ENCODE assay signal across 17 mouse cellular contexts in genomic region chr15:57187840-57188457, GRCm38 (mm10).
DNase-seq lines count a peak whose midpoint lies in the region.
"Had no signal": no experiment of that assay in that cellular context is flagged by ENCODE, and none has a peak within 500 bp of the region (broad histone marks: within the 10 kb centered on the region; RNA-seq: fewer than 3 reads in every experiment).

No protein-coding gene starts in this region.

- H3K27ac ChIP-seq in forebrain, embryonic 10.5 days, result no peak overlapping the region
- H3K27ac ChIP-seq: kidney, postnatal 0 days; left cerebral cortex, adult 2 months; limb, embryonic 12.5 days; liver, embryonic 14.5 days had no signal

- DNase-seq in heart, postnatal 10 days, result peak; percentile 4 to 12
- DNase-seq in heart, postnatal 25 days (ENCODE audit: low spot score), result no peak
- DNase-seq in retina, postnatal 1 day, result peak; percentile 6
- DNase-seq in retina, embryonic 14.5 days (ENCODE audit: low spot score), result no peak
- DNase-seq in c-Kit-positive CD71-negative TER-119-negative erythroid progenitor cells, embryonic 14.5 days (ENCODE audit: low read depth), result peak; percentile 9
- DNase-seq in telencephalon, adult 2 months (ENCODE audit: low read depth, low spot score), result peak; percentile 4
- DNase-seq in frontal cortex, postnatal 14 days (ENCODE audit: low spot score in 2 of 2), result no peak
- DNase-seq in forebrain, embryonic 10.5 days (ENCODE audit: extremely low spot score, low spot score), result no peak
- DNase-seq: B cell, adult 2 months; cerebellum, adult 2 months; right cerebral cortex, postnatal 14 days; thymus, postnatal 14 days had no signal

- 71% methylated on average over 1 of the region's 1 CpGs for WGBS in forebrain, embryonic 10.5 days

- intact Hi-C loops in heart, postnatal 10 days (cut with DNase I), result no loop called here
- intact Hi-C loops in heart, postnatal 25 days (cut with DNase I), result no loop called here

- no peaks in the 10 kb centered on the region for H3K4me1 ChIP-seq in forebrain, embryonic 10.5 days
- H3K4me1 ChIP-seq: heart, embryonic 12.5 days; limb, embryonic 12.5 days had no signal

- no peak overlapping the region for H3K4me3 ChIP-seq in forebrain, embryonic 10.5 days
- H3K4me3 ChIP-seq: heart, embryonic 12.5 days; left cerebral cortex, adult 2 months; limb, embryonic 12.5 days had no signal

- H3K9me3 ChIP-seq in forebrain, embryonic 10.5 days, result no peaks in the 10 kb centered on the region
- H3K9me3 ChIP-seq: heart, embryonic 12.5 days; limb, embryonic 12.5 days had no signal

- no peaks in the 10 kb centered on the region for H3K27me3 ChIP-seq in forebrain, embryonic 10.5 days (ENCODE audit: poor library complexity, severe bottlenecking)
- H3K27me3 ChIP-seq: heart, embryonic 12.5 days; limb, embryonic 12.5 days had no signal

- H3K36me3 ChIP-seq in forebrain, embryonic 10.5 days (replicated peaks), result no peaks in the 10 kb centered on the region
- H3K36me3 ChIP-seq: heart, embryonic 12.5 days; limb, embryonic 12.5 days had no signal

Comparison
In these comparisons a context has a peak if more than half of its experiments do, and no peak if none do; other contexts are left out.
1. DNase-seq: peak in heart, postnatal 10 days (2 of 2), retina, postnatal 1 day (single experiment), c-Kit-positive CD71-negative TER-119-negative erythroid progenitor cells, embryonic 14.5 days (single experiment) and telencephalon, adult 2 months (single experiment); none in heart, postnatal 25 days (single experiment), retina, embryonic 14.5 days (single experiment), frontal cortex, postnatal 14 days (0 of 2) and forebrain, embryonic 10.5 days (single experiment).